Mouse (Mus musculus): Measurements from ENCODE around the gene Scamp1. TPM values are rescaled to one million over a fixed set of nuclear protein-coding genes. Genes with fewer than 3 reads are reported as not detected.

The Scamp1 gene
- polyA plus RNA-seq, 1 experiment from 2014 or later: 39.7 TPM

DNA sequence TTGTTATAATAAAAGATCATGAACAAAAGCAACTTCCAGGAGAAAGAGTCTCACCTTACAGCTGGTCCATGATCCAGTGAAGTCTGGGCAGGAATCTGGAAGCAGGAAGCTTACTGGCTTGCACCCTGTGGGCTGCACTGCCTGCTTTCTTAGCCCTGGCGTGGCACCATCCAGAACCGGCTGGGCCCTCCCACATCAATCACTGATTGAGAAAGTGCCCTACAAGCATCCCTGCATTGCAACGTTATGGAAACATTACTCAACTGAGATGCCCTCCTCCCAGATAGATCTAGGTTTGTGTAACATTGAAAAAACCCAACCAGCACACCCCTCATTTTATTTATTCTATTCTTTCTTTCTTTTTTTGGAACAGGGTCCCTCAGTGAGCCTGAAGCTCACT is 9.2 kb upstream of the Scamp1 start:
- no peak overlapping the region for H3K27ac ChIP-seq (ENCODE audit: low read depth, low read length)
- H3K36me3 ChIP-seq (ENCODE audit: control insufficient read depth, insufficient read depth, low read length): no peaks in the 10 kb centered on the region
- no peak overlapping the region for H3K9ac ChIP-seq (ENCODE audit: low read length)
- ATAC-seq (replicated peaks; ENCODE audit: low FRiP score) (no peak), DNase-seq (ENCODE audit: low spot score) (no peak)
- no peaks in the 10 kb centered on the region for H3K4me1 ChIP-seq (replicated peaks; ENCODE audit: control insufficient read depth, insufficient read depth, low read length)
- no peaks in the 10 kb centered on the region for H3K27me3 ChIP-seq (ENCODE audit: control insufficient read depth, insufficient read depth, low read length)
- 64% methylated on average over 3 of the region's 3 CpGs for WGBS
- no peak overlapping the region for H3K4me3 ChIP-seq (ENCODE audit: low read depth, low read length)
- no peak overlapping the region for H3K4me2 ChIP-seq (ENCODE audit: low read depth, low read length, severe bottlenecking)
- H3K9me3 ChIP-seq (ENCODE audit: control insufficient read depth, low read length): no peaks in the 10 kb centered on the region

DNA sequence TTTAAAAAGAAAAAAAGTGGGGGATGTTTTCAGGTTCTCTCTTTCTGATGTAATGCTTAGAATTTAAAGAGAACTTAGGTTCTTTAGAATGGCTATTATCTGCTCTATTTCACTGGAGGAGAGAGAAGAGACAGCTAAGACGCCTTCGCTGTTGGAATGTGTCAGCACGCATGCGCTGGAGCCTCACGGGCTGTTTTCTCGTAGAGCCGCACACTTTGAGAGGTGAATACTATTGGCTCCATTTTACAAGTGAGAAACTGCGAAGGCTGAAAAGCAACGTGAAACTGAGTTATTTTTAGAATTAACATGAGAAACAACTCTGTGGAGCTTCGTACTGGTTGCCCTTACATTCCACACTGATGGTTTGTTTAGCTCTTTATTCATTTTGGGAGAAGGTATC is 8.3 kb upstream of the Scamp1 start:
- WGBS: 73% methylated on average over 10 of the region's 10 CpGs
- Histone ChIP-seq H3K36me3 (ENCODE audit: control insufficient read depth, insufficient read depth, low read length) (no peaks in the 10 kb centered on the region), H3K27ac (ENCODE audit: low read depth, low read length) (no peak overlapping the region), H3K4me2 (ENCODE audit: low read depth, low read length, severe bottlenecking) (no peak overlapping the region), H3K4me3 (ENCODE audit: low read depth, low read length) (no peak overlapping the region), H3K9me3 (ENCODE audit: control insufficient read depth, low read length) (no peaks in the 10 kb centered on the region), H3K4me1 (replicated peaks; ENCODE audit: control insufficient read depth, insufficient read depth, low read length) (no peaks in the 10 kb centered on the region), H3K27me3 (ENCODE audit: control insufficient read depth, insufficient read depth, low read length) (no peaks in the 10 kb centered on the region), H3K9ac (ENCODE audit: low read length) (no peak overlapping the region)
- ATAC-seq (replicated peaks; ENCODE audit: low FRiP score) (no peak), DNase-seq (ENCODE audit: low spot score) (no peak)

DNA sequence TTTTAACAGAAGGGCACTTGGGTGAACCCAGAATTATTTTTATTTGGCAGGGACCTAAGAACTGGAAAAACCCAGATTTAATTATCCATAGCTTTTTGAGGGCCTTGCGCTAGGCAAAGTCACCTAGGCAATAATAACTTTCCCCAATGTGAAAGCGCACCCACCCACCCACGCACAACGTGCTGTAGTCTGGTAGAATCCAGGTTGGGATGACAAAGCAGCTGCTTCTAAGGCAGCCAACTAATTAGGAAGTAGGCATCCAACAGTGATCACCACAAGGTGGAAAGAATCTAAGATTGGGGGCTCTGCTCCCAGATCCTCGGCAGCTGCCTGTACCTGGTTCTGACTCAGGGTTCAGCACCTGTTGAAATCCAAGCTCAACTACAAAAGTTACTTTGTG is 538 bp upstream of the Scamp1 start:
- WGBS: 46% methylated on average over 5 of the region's 5 CpGs
- Histone ChIP-seq H3K9me3 (ENCODE audit: control insufficient read depth, low read length) (no peaks in the 10 kb centered on the region), H3K9ac (ENCODE audit: low read length) (no peak overlapping the region), H3K4me3 (ENCODE audit: low read depth, low read length) (peak overlapping the region; percentile 84), H3K4me1 (replicated peaks; ENCODE audit: control insufficient read depth, insufficient read depth, low read length) (no peaks in the 10 kb centered on the region), H3K27ac (ENCODE audit: low read depth, low read length) (no peak overlapping the region), H3K36me3 (ENCODE audit: control insufficient read depth, insufficient read depth, low read length) (no peaks in the 10 kb centered on the region), H3K4me2 (ENCODE audit: low read depth, low read length, severe bottlenecking) (no peak overlapping the region; the same call in 1 of the 2 replicates), H3K27me3 (ENCODE audit: control insufficient read depth, insufficient read depth, low read length) (no peaks in the 10 kb centered on the region)
- DNase-seq (ENCODE audit: low spot score) (no peak), ATAC-seq (replicated peaks; ENCODE audit: low FRiP score) (no peak)

DNA sequence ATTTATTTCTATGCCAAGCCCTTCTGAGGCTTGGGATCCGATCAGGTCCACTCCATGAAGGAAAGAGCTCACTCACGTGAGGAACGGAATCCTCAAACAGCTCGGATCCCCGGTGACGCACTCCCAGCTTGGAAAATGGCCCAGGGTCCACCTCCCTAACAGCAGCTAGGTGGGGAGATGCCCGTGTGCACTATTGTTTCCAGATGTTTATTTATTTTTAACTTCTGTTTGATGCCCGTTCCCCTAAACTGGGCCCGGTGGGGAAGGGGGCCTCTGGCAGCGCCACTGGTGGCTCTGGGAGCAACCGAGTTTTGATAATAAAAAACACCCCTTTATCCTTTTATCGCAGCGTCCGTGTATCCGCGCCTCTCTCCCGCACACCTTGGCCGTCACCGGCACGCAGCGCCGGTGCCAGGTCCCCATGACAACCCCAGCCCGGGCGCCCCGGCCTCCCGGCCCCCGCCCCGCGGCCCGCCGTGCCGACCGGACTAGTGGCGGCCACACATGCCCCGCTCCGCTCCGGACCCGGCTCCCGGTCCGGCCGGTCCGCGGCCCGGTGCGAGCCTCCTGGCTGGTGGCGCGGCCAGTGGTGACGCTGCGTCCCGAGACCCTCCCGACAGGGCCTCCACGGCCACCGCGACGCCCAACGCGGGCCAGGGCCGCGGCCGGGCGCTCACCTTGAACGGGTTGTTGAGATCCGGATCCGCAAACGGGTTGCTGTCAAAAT is 951 bp downstream of the Scamp1 start:
- Histone ChIP-seq H3K4me1 (replicated peaks; ENCODE audit: control insufficient read depth, insufficient read depth, low read length) (no peaks in the 10 kb centered on the region), H3K9me3 (ENCODE audit: control insufficient read depth, low read length) (no peaks in the 10 kb centered on the region), H3K9ac (ENCODE audit: low read length) (peak overlapping the region; percentile 77), H3K4me2 (ENCODE audit: low read depth, low read length, severe bottlenecking) (peak overlapping the region; percentile 78), H3K4me3 (ENCODE audit: low read depth, low read length) (peak overlapping the region; percentile 84), H3K27me3 (ENCODE audit: control insufficient read depth, insufficient read depth, low read length) (no peaks in the 10 kb centered on the region), H3K36me3 (ENCODE audit: control insufficient read depth, insufficient read depth, low read length) (no peaks in the 10 kb centered on the region), H3K27ac (ENCODE audit: low read depth, low read length) (peak overlapping the region; percentile 20; the same call in 1 of the 2 replicates)
- DNase-seq (ENCODE audit: low spot score): no peak
- WGBS: under 1% methylated on average over 64 of the region's 65 CpGs
- ATAC-seq (replicated peaks; ENCODE audit: low FRiP score): no peak; the same call in none of the 2 replicates

DNA sequence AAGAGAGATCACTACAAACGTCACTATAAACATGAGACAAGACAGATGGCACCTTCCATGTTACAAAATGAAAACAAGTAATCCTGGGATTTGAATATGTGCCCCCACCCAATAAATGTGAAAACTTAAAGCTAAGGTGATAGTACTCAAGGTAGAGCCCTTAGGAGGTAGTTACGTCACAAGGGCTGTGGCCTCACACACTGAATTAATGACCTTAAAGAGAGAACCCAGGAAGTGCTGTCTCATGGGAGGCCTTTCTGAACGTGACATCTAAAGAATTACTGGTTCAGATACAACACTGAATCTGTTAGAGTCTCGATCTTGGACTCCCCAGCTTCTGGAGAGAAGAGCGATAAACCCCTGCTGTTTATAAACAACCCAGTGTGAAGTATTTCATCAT is 6.2 kb downstream of the Scamp1 start:
- WGBS: 75% methylated on average over 5 of the region's 5 CpGs
- no peak for ATAC-seq (replicated peaks; ENCODE audit: low FRiP score)
- Histone ChIP-seq H3K9me3 (ENCODE audit: control insufficient read depth, low read length) (no peaks in the 10 kb centered on the region), H3K36me3 (ENCODE audit: control insufficient read depth, insufficient read depth, low read length) (no peaks in the 10 kb centered on the region), H3K4me3 (ENCODE audit: low read depth, low read length) (no peak overlapping the region), H3K9ac (ENCODE audit: low read length) (no peak overlapping the region), H3K4me1 (replicated peaks; ENCODE audit: control insufficient read depth, insufficient read depth, low read length) (no peaks in the 10 kb centered on the region), H3K27me3 (ENCODE audit: control insufficient read depth, insufficient read depth, low read length) (no peaks in the 10 kb centered on the region), H3K27ac (ENCODE audit: low read depth, low read length) (no peak overlapping the region), H3K4me2 (ENCODE audit: low read depth, low read length, severe bottlenecking) (no peak overlapping the region)
- no peak for DNase-seq (ENCODE audit: low spot score)

DNA sequence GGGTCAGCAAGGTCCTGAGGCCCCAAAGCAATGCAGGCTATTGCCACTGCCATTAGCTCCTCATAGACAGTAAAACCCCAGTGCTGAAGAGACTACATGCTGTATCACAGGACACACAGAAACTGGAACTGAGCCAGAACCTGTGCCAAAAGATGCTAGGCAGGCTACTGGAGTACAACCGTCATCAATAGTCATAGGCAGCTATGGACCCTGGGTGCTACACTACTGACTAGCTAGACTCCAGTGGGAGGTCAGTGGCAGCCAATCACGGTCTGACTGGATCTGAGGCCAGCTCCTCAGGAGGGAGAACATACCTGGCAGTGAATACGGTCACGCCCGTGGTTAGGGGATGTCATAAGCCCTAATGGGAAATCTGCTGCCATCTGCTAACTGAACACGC is 14.4 kb downstream of the Scamp1 start:
- Histone ChIP-seq H3K27ac (ENCODE audit: low read depth, low read length) (no peak overlapping the region), H3K4me2 (ENCODE audit: low read depth, low read length, severe bottlenecking) (no peak overlapping the region), H3K4me3 (ENCODE audit: low read depth, low read length) (no peak overlapping the region), H3K4me1 (replicated peaks; ENCODE audit: control insufficient read depth, insufficient read depth, low read length) (no peaks in the 10 kb centered on the region), H3K9ac (ENCODE audit: low read length) (no peak overlapping the region), H3K9me3 (ENCODE audit: control insufficient read depth, low read length) (no peaks in the 10 kb centered on the region), H3K36me3 (ENCODE audit: control insufficient read depth, insufficient read depth, low read length) (no peaks in the 10 kb centered on the region), H3K27me3 (ENCODE audit: control insufficient read depth, insufficient read depth, low read length) (no peaks in the 10 kb centered on the region)
- no peak for DNase-seq (ENCODE audit: low spot score)
- no peak for ATAC-seq (replicated peaks; ENCODE audit: low FRiP score)
- WGBS: 93% methylated on average over 6 of the region's 6 CpGs

DNA sequence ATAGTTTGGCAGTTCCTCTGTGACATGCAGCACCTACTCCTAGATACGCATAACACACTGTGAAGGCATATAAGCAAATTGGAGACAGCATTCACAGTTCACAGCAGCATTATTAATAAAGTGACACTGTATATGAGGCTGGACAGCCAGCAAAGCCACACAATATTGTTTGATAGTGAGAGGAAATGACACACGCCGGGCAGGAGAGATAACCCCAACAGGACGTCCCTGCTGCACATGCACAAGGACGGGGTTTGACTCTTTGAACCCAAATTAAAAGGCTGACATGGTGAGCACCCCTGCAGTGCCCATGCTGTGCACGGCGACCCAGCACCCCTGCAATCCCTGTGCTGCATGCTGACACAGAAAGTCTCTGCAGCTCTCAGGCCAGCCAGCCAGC is 17.5 kb downstream of the Scamp1 start:
- no peak overlapping the region for H3K4me3 ChIP-seq (ENCODE audit: low read depth, low read length)
- H3K4me2 ChIP-seq (ENCODE audit: low read depth, low read length, severe bottlenecking): no peak overlapping the region
- DNase-seq (ENCODE audit: low spot score): no peak
- no peak for ATAC-seq (replicated peaks; ENCODE audit: low FRiP score)
- no peak overlapping the region for H3K9ac ChIP-seq (ENCODE audit: low read length)
- WGBS: 47% methylated on average over 7 of the region's 7 CpGs
- H3K4me1 ChIP-seq (replicated peaks; ENCODE audit: control insufficient read depth, insufficient read depth, low read length): no peaks in the 10 kb centered on the region
- no peaks in the 10 kb centered on the region for H3K36me3 ChIP-seq (ENCODE audit: control insufficient read depth, insufficient read depth, low read length)
- no peak overlapping the region for H3K27ac ChIP-seq (ENCODE audit: low read depth, low read length)
- H3K9me3 ChIP-seq (ENCODE audit: control insufficient read depth, low read length): no peaks in the 10 kb centered on the region
- no peaks in the 10 kb centered on the region for H3K27me3 ChIP-seq (ENCODE audit: control insufficient read depth, insufficient read depth, low read length)

DNA sequence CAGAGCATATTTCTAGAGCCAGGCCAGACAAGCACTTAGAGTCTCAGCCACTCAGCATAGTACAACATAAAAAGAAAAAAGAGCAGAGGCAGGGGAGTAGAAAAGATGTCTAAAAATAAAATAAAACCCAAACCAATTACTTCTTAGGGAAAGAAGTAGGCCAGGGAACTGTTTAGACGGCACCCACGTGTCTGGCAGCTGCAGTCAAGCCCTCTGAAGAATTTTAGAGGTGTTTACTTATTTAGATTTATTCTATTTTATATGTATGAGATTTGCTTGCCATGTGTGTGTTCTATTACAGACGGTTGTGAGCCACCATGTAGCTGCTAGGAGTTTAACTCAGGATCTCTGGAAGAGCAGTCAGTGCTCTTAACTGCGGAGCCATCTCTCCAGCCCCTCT is 18.5 kb downstream of the Scamp1 start:
- H3K4me1 ChIP-seq (replicated peaks; ENCODE audit: control insufficient read depth, insufficient read depth, low read length): no peaks in the 10 kb centered on the region
- H3K9me3 ChIP-seq (ENCODE audit: control insufficient read depth, low read length): no peaks in the 10 kb centered on the region
- H3K4me2 ChIP-seq (ENCODE audit: low read depth, low read length, severe bottlenecking): no peak overlapping the region
- 89% methylated on average over 4 of the region's 4 CpGs for WGBS
- no peak overlapping the region for H3K27ac ChIP-seq (ENCODE audit: low read depth, low read length)
- H3K27me3 ChIP-seq (ENCODE audit: control insufficient read depth, insufficient read depth, low read length): no peaks in the 10 kb centered on the region
- ATAC-seq (replicated peaks; ENCODE audit: low FRiP score): no peak
- no peak overlapping the region for H3K4me3 ChIP-seq (ENCODE audit: low read depth, low read length)
- no peaks in the 10 kb centered on the region for H3K36me3 ChIP-seq (ENCODE audit: control insufficient read depth, insufficient read depth, low read length)
- DNase-seq (ENCODE audit: low spot score): no peak
- no peak overlapping the region for H3K9ac ChIP-seq (ENCODE audit: low read length)

DNA sequence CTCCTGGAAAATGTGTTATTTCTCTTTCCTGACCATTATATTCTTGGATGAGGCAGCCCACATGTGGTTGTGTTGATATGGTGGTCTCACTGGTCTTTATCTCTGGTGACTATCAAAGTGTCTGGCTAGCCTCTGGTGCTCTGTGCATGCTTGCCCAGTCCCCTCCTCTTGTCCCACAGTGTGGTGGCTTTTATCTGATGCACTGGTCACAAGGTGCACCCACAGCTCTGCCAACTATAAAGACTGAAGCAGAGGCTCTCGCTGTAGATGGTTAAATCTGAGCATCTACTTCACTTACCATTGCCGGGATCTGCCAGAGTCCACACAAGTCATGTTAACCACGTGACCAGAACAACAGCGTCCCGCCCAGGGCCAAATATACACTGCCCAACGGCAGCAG is 19.1 kb downstream of the Scamp1 start:
- Histone ChIP-seq H3K27me3 (ENCODE audit: control insufficient read depth, insufficient read depth, low read length) (no peaks in the 10 kb centered on the region), H3K9ac (ENCODE audit: low read length) (no peak overlapping the region), H3K9me3 (ENCODE audit: control insufficient read depth, low read length) (no peaks in the 10 kb centered on the region), H3K4me1 (replicated peaks; ENCODE audit: control insufficient read depth, insufficient read depth, low read length) (no peaks in the 10 kb centered on the region), H3K4me3 (ENCODE audit: low read depth, low read length) (no peak overlapping the region), H3K36me3 (ENCODE audit: control insufficient read depth, insufficient read depth, low read length) (no peaks in the 10 kb centered on the region), H3K4me2 (ENCODE audit: low read depth, low read length, severe bottlenecking) (no peak overlapping the region), H3K27ac (ENCODE audit: low read depth, low read length) (no peak overlapping the region)
- 88% methylated on average over 6 of the region's 6 CpGs for WGBS
- no peak for ATAC-seq (replicated peaks; ENCODE audit: low FRiP score)
- DNase-seq (ENCODE audit: low spot score): no peak

All from forebrain, embryonic 11.5 days (tissue).